14 mouse cellular contexts compared by ENCODE assay signal in genomic region chr15:94689884-94690231, GRCm38 (mm10).
DNase-seq lines count a peak whose midpoint lies in the region; ATAC-seq and TF ChIP-seq lines count a peak whose summit lies in the region.
"Had no signal": no experiment of that assay in that cellular context is flagged by ENCODE, and none has a peak within 500 bp of the region (broad histone marks: within the 10 kb centered on the region; RNA-seq: fewer than 3 reads in every experiment).

No protein-coding gene starts in this region.

- peak; percentile 12 to 20 for DNase-seq in cerebellum, postnatal 14 days
- DNase-seq in cerebellum, adult 9-10 months = no peak
- peak; percentile 33 for DNase-seq in kidney, postnatal 0 days (ENCODE audit: low spot score)
- no peak for DNase-seq in kidney, postnatal 4 days
- peak; percentile 5 for DNase-seq in A20 (ENCODE audit: low read depth, low spot score)
- peak; percentile 35 for DNase-seq in brain, embryonic 14.5 days (ENCODE audit: low read depth)
- DNase-seq in spleen, postnatal 4 days (ENCODE audit: low spot score in 2 of 2) = no peak
- DNase-seq in T-cell, adult 2 months (ENCODE audit: low spot score) = no peak
- DNase-seq: cerebellum, postnatal 25 days; heart, adult 18-20 months; heart, postnatal 36 days; right cerebral cortex, postnatal 14 days had no signal

- ATAC-seq in kidney, postnatal 0 days (replicated peaks; ENCODE audit: low FRiP score, low read depth) = no peak
- ATAC-seq: liver, embryonic 12.5 days had no signal

- H3K4me3 ChIP-seq in kidney, postnatal 0 days (replicated peaks; ENCODE audit: low read depth, low read length) = no peak overlapping the region
- H3K4me3 ChIP-seq: intestine, embryonic 15.5 days; liver, embryonic 12.5 days had no signal

- 61% methylated on average over 6 of the region's 6 CpGs for WGBS in kidney, postnatal 0 days

- TF ChIP-seq CTCF in kidney, postnatal 0 days (IDR thresholded peaks at IDR 0.05; ENCODE audit: low read depth) = peak; percentile 56; the same call in 1 of the 2 replicates
- TF ChIP-seq CTCF in brain, embryonic 14.5 days (IDR thresholded peaks at IDR 0.05; ENCODE audit: borderline replicate concordance, extremely low read depth, insufficient read depth, insufficient read length) = peak; percentile 33; the same call in 1 of the 2 replicates

- no peaks in the 10 kb centered on the region for H3K27me3 ChIP-seq in kidney, postnatal 0 days (ENCODE audit: insufficient read depth, low read length)
- H3K27me3 ChIP-seq: intestine, embryonic 15.5 days; liver, embryonic 12.5 days had no signal

- no peak overlapping the region for H3K27ac ChIP-seq in kidney, postnatal 0 days
- H3K27ac ChIP-seq: intestine, embryonic 15.5 days; liver, embryonic 12.5 days had no signal

- TF ChIP-seq POLR2A in brain, embryonic 14.5 days (IDR thresholded peaks at IDR 0.05; ENCODE audit: borderline replicate concordance, extremely low read depth, insufficient read depth, insufficient read length, poor library complexity, severe bottlenecking) = no peak

- no peaks in the 10 kb centered on the region for H3K36me3 ChIP-seq in kidney, postnatal 0 days (ENCODE audit: insufficient read depth, low read length)
- H3K36me3 ChIP-seq: intestine, embryonic 15.5 days; liver, embryonic 12.5 days had no signal

- H3K4me2 ChIP-seq in kidney, postnatal 0 days (ENCODE audit: low read length) = no peak overlapping the region
- H3K4me2 ChIP-seq: intestine, embryonic 15.5 days; liver, embryonic 12.5 days had no signal

- no peak overlapping the region for H3K9ac ChIP-seq in kidney, postnatal 0 days (ENCODE audit: low read depth, low read length)
- H3K9ac ChIP-seq: intestine, embryonic 15.5 days; liver, embryonic 12.5 days had no signal

- H3K4me1 ChIP-seq in kidney, postnatal 0 days (replicated peaks; ENCODE audit: insufficient read depth, low read length) = no peaks in the 10 kb centered on the region
- H3K4me1 ChIP-seq: intestine, embryonic 15.5 days; liver, embryonic 12.5 days had no signal

- H3K9me3 ChIP-seq in kidney, postnatal 0 days (replicated peaks; ENCODE audit: low read length) = no peaks in the 10 kb centered on the region
- H3K9me3 ChIP-seq: intestine, embryonic 15.5 days; liver, embryonic 12.5 days had no signal

Comparison
In these comparisons a context has a peak if more than half of its experiments do, and no peak if none do; other contexts are left out.
1. DNase-seq: peak in cerebellum, postnatal 14 days (2 of 2), kidney, postnatal 0 days (single experiment), A20 (single experiment) and brain, embryonic 14.5 days (single experiment); none in cerebellum, adult 9-10 months (single experiment), kidney, postnatal 4 days (0 of 2), spleen, postnatal 4 days (0 of 2) and T-cell, adult 2 months (single experiment).